Mouse (Mus musculus) limb, embryonic 15.5 days (tissue): ENCODE data around the gene Acad11. TPM values are rescaled to one million over a fixed set of nuclear protein-coding genes. Genes with fewer than 3 reads are reported as not detected.
A peak's percentile ranks its signal among the peaks of the same experiment; 100 is the strongest.

Source experiments
- ATAC-seq: fragments of 200-750 bp; cut with Nextera tagmentation; 2 replicates; pipeline ENCODE4 v1.8.0; 2017; ENCODE audit warnings: low read depth, moderate TSS enrichment; ENCODE audit not compliant: insufficient number of reproducible peaks, low FRiP score, low TSS enrichment
- H3K27ac ChIP-seq: fragments of 300-500 bp; sonication (generic); 2 replicates; pipeline ENCODE4 v1.5.1; 2015; ENCODE audit warnings: moderate library complexity, mild to moderate bottlenecking, inconsistent platforms
- H3K27me3 ChIP-seq: fragments of 300-500 bp; sonication (generic); 2 replicates; pipeline ENCODE4 v1.6.1; 2015; ENCODE audit warnings: inconsistent platforms
- H3K36me3 ChIP-seq: fragments of 300-500 bp; sonication (generic); 2 replicates; pipeline ENCODE4 v1.6.1; 2015; ENCODE audit warnings: inconsistent platforms
- H3K4me1 ChIP-seq: fragments of 300-500 bp; sonication (generic); 2 replicates; pipeline ENCODE4 v1.6.1; 2015; ENCODE audit warnings: inconsistent platforms
- H3K4me2 ChIP-seq: fragments of 300-500 bp; sonication (generic); 2 replicates; pipeline ENCODE4 v1.6.1; 2015; ENCODE audit warnings: mild to moderate bottlenecking, inconsistent platforms
- H3K4me3 ChIP-seq: fragments of 300-500 bp; sonication (generic); 2 replicates; pipeline ENCODE4 v1.5.1; 2015; ENCODE audit warnings: mild to moderate bottlenecking, inconsistent platforms
- H3K9ac ChIP-seq: fragments of 300-500 bp; sonication (generic); 2 replicates; pipeline ENCODE4 v1.6.1; 2015; ENCODE audit warnings: inconsistent platforms
- H3K9me3 ChIP-seq: fragments of 300-500 bp; sonication (generic); 2 replicates; pipeline ENCODE4 v1.6.1; 2016; ENCODE audit warnings: inconsistent platforms
- WGBS: fragments of 180-500 bp; shearing (Covaris S2); methylation state at CpG from one replicate; pipeline ENCODE4 v1.1.7; 2015; 5-methylcytosine and 5-hydroxymethylcytosine counted together
- polyA plus RNA-seq: library from polyadenylated mRNA; unstranded; fragments of >200 nt; fragmentation: Nextera tagmentation; extraction: Ambion mirVana; gene quantifications from 2 replicates; pipeline ENCODE4 v1.2.1, GENCODE M21; 2015

The Acad11 gene
- polyA plus RNA-seq, 1 experiment from 2014 or later = 12.5 TPM

DNA sequence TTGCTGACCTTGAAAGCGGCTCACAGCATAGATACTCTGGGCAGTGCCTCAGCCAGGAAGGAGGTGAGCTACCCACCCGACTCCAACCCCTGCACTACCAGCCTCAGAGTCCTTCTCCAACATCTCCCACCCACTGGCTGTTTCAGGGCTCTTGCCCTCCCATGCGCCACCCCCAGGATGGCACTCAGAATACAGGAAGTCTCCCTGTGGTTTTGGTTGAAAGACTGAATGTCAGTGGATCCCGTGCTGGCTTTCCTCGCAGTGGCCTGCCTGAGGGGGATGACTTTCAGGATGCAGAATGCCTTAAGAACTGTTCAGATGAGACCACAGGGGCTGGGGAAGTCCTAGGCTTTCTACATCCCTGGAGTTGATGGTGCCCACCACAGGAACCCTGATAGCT is 59.9 kb downstream of the Acad11 start:
- Histone ChIP-seq H3K4me3 (no peak overlapping the region), H3K4me2 (no peak overlapping the region), H3K36me3 (no peaks in the 10 kb centered on the region), H3K27ac (0 out of 2 replicates have a peak overlapping the region, but pooled peaks have one; percentile 50), H3K27me3 (no peaks in the 10 kb centered on the region), H3K4me1 (peaks cover 13% of the 10 kb centered on the region), H3K9me3 (no peaks in the 10 kb centered on the region), H3K9ac (no peak overlapping the region)
- WGBS = 61% methylated on average over 5 of the region's 5 CpGs
- ATAC-seq = no peak

DNA sequence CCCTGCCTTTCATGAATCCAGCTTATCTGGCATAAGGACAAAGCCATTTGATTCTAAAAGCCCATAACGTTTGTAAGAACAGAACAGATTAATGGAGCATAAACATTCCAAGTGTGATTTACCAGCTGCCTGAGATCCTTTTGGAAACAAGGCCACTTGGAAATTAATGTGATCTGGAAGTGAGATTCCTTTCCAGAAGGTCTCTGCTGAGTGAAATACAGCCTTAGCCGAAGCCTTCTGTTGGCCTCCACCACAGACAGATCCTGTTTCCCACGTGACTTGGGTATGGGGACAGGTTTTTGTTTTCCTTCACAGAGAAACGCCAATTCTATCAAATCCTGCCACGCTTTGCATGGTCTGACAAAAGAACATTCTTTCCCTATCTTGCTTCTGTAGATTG is 60.4 kb downstream of the Acad11 start:
- H3K4me3 ChIP-seq = no peak overlapping the region
- no peaks in the 10 kb centered on the region for H3K36me3 ChIP-seq
- H3K9ac ChIP-seq = no peak overlapping the region
- no peak overlapping the region for H3K4me2 ChIP-seq
- peak overlapping the region; percentile 50 for H3K27ac ChIP-seq
- H3K27me3 ChIP-seq = no peaks in the 10 kb centered on the region
- H3K9me3 ChIP-seq = no peaks in the 10 kb centered on the region
- peaks cover 10% of the 10 kb centered on the region for H3K4me1 ChIP-seq
- ATAC-seq = no peak
- 23% methylated on average over 5 of the region's 5 CpGs for WGBS

DNA sequence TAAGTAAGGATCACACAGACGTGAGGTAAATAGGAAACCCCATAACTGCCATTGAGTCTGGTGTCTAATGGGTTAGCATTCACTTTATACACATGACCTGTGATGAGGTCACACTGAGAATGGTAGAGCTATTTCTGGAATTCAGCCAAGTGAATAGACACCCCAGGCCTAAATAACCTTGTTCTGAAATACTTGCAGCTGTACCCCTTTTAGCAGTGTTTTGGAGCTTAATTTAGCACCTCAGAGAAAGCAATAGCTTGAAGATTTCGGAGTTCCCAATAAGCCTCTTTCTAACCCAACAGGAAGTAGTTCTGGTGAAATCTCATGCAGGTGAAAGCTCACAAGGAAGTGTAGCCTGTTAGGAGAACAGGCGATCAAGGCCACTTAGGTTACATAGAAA is 63.7 kb downstream of the Acad11 start, which contains the start of gene Ackr4:
TSS of gene Ackr4 (minus strand) at position 101 of the 400 bp plus-strand sequence.
- no peak within 1 kb of the TSS for H3K4me3 ChIP-seq
- H3K4me2 ChIP-seq = no peak within 1 kb of the TSS
- ATAC-seq = no peak
- H3K9ac ChIP-seq = no peak within 1 kb of the TSS
- H3K27ac ChIP-seq = peak within 1 kb of the TSS; percentile 18; the same call in 1 of the 2 replicates
- no peaks in the 10 kb centered on the region for H3K36me3 ChIP-seq
- 76% methylated on average over 3 of the region's 3 CpGs for WGBS
- H3K27me3 ChIP-seq = no peaks in the 10 kb centered on the region
- H3K4me1 ChIP-seq = peaks cover 8% of the 10 kb centered on the region
- no peaks in the 10 kb centered on the region for H3K9me3 ChIP-seq

DNA sequence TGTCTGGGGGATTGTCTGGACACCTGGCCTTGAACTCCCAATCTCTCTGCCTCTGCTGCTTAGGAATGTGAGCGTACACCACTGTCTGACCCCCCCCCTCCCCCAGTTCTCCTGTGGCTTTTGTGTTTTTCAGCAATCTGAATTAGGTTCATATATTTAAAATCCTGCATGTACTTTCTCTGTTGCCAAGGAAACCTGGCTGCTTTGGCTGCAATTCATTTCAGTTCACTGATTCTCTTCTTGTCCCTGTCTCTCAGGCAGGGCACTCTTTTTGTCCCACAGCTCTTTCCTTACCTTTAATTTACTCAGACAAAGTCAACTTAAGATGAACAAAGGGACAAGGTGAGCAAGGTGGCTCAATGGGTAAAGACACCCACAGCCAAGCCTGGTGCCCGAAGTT is 64.9 kb downstream of the Acad11 start:
- no peak for ATAC-seq
- peaks cover 8% of the 10 kb centered on the region for H3K4me1 ChIP-seq
- H3K36me3 ChIP-seq = no peaks in the 10 kb centered on the region
- H3K9ac ChIP-seq = no peak overlapping the region
- H3K4me2 ChIP-seq = no peak overlapping the region
- H3K9me3 ChIP-seq = no peaks in the 10 kb centered on the region
- peak overlapping the region; percentile 18; the same call in 1 of the 2 replicates for H3K27ac ChIP-seq
- H3K27me3 ChIP-seq = no peaks in the 10 kb centered on the region
- WGBS = 63% methylated on average over 2 of the region's 2 CpGs
- H3K4me3 ChIP-seq = no peak overlapping the region

DNA sequence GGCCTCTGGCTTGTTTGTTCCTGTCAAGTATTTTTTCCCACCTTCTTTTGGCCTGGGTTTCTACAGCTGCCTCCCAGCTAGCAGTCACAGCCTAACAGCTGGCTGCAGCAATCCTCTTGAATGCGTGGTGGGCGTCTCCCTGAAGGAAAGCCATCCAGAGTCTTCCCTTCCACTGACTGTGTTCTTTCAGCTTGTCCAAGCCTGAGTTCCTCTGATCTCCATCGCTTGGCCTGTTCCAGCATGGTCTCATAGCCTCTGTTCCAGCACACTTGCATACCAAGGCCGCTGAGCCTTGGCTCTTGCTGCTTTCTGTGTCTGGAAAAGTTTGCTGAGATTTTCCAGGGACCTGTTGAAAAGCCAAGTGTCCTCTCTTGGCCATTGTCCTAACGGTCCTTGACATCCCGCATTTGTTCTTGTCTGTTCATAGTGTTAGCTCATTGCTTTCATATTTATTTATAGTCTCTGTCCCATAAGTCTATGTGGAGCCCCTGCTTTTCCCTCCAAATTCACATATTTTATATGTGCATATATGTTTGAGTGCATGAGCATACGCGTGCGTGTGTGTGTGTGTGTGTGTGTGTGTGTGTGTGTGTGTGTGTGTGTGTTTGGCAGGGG is 67.1 kb downstream of the Acad11 start:
- Histone ChIP-seq H3K36me3 (no peaks in the 10 kb centered on the region), H3K9ac (no peak overlapping the region), H3K4me1 (no peaks in the 10 kb centered on the region), H3K4me2 (no peak overlapping the region), H3K27me3 (no peaks in the 10 kb centered on the region), H3K9me3 (no peaks in the 10 kb centered on the region), H3K4me3 (no peak overlapping the region), H3K27ac (peak overlapping the region; percentile 1; the same call in 1 of the 2 replicates)
- WGBS = 82% methylated on average over 9 of the region's 9 CpGs
- peak; percentile 63 for ATAC-seq

DNA sequence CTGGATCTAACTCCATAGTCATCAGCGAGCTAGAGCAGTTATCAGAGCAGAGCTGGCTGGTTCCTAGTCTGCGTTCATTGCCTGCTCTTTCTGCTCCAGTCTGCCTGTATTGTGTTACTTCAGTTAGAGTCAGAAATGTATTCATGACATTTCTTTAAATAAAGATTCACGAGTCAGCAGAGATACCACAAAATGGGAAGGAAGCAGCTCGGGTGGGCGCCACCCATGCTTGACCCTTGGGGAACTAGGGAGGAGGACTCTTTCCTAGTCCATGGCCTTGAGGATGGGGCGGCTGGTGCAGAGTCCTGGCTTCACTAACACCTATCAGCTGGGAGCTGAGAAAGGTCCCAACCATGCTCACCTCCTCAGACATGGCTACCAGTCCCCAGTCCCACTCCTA is 77.2 kb downstream of the Acad11 start:
- no peak overlapping the region for H3K27ac ChIP-seq
- no peaks in the 10 kb centered on the region for H3K4me1 ChIP-seq
- no peak for ATAC-seq
- H3K36me3 ChIP-seq = no peaks in the 10 kb centered on the region
- H3K4me3 ChIP-seq = no peak overlapping the region
- 82% methylated on average over 6 of the region's 6 CpGs for WGBS
- H3K9ac ChIP-seq = no peak overlapping the region
- H3K27me3 ChIP-seq = no peaks in the 10 kb centered on the region
- H3K4me2 ChIP-seq = no peak overlapping the region
- H3K9me3 ChIP-seq = no peaks in the 10 kb centered on the region

DNA sequence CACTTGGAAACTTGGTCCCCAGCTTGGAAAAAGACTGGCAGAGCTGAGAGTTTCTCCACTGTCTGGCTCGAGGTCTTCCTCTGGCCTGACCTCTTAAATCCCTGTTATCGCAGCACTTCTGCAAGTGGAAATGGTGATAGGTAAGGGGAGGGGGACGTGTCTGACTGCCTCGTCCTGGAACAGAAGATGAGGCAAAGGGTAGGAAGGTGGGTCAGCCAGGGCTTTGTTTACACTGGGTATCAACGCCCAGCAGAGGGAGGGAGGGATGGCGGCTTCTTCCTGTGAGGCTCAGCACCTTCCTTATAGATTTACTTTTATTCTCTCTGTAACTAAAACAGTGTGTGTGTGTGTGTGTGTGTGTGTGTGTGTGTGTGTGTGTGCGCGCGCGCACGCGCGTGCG is 79.6 kb downstream of the Acad11 start:
- Histone ChIP-seq H3K9me3 (no peaks in the 10 kb centered on the region), H3K27ac (no peak overlapping the region), H3K4me2 (no peak overlapping the region), H3K4me3 (no peak overlapping the region), H3K9ac (no peak overlapping the region), H3K27me3 (no peaks in the 10 kb centered on the region), H3K4me1 (no peaks in the 10 kb centered on the region), H3K36me3 (no peaks in the 10 kb centered on the region)
- 83% methylated on average over 14 of the region's 14 CpGs for WGBS
- no peak for ATAC-seq

DNA sequence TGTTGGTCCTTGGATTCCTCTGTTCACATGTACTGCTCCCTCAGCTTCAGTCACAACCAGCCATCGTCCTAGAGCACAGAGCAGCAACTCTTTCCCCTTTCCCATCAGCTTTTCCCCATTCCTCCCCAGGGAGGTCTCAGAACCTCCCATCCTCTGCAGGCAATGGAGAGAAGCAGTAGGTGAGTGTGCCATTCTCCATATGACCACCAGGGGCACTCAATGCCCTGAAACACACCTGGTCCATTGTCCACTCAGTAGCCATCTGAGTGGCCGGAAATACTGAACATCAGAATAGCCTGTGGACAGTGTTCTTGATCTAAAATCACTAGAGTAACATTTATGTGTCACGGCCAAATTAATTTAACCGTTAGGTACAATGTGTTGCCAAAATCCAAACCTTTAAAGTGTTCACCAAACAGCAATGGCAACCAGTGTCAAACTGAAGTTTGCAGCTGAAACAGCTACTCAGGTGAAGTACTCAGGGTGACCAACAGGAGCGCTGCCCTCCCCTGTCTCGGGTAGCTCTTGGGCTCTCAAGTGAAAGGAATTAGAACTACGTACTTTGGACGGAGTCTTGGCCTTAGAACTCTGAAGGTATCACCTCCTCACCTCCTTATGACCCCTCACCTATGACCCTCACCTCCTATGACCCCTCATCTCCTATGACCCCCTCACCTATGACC is 81.3 kb downstream of the Acad11 start:
- Histone ChIP-seq H3K36me3 (no peaks in the 10 kb centered on the region), H3K4me3 (no peak overlapping the region), H3K9ac (no peak overlapping the region), H3K9me3 (no peaks in the 10 kb centered on the region), H3K27me3 (no peaks in the 10 kb centered on the region), H3K27ac (no peak overlapping the region), H3K4me1 (no peaks in the 10 kb centered on the region), H3K4me2 (no peak overlapping the region)
- ATAC-seq = no peak
- WGBS = 84% methylated on average over 8 of the region's 8 CpGs

DNA sequence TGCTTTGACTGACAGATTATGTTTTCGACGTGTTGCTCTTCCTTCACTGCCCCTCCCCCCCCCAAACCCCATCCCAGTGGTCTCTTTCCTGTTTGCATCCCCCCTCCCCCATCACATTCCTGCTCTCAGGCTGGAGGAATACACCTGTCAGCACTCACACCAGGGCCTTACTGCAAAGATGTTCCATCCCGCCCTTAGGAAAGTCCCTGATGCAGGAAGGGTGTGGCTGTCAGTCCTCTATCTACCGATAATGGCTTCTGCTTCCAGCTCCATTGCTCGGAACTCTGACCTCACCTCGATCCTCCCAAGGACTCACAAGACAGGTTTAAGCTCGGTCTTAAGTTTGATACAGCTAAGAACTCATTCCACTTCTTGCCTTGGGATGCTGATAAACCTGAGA is 83.5 kb downstream of the Acad11 start:
- Histone ChIP-seq H3K4me2 (no peak overlapping the region), H3K4me3 (no peak overlapping the region), H3K36me3 (peaks cover 17% of the 10 kb centered on the region), H3K27ac (no peak overlapping the region), H3K9me3 (no peaks in the 10 kb centered on the region), H3K27me3 (no peaks in the 10 kb centered on the region), H3K9ac (no peak overlapping the region), H3K4me1 (no peaks in the 10 kb centered on the region)
- no peak for ATAC-seq
- 76% methylated on average over 7 of the region's 7 CpGs for WGBS

DNA sequence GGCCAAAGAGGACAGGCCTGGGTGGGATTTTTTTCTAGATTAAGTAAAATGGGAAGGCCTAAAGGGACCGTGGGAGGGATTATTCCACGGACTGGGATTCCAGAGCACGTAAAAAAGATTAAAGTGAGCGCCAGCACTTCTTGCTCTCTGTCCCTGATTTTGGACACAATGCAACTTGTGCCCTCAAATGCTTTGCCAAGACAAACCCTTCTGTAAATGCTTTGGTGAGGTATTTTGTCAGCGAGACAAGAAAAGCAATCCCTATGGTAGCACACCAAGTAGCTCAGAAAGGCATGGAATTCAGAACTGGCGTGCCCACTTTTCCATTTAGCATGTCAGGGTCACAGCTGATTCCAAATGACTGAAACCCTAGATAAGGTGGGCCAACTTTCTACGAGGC is 85.8 kb downstream of the Acad11 start:
- H3K36me3 ChIP-seq = peaks cover 37% of the 10 kb centered on the region
- H3K4me3 ChIP-seq = no peak overlapping the region
- H3K27ac ChIP-seq = no peak overlapping the region
- H3K9ac ChIP-seq = no peak overlapping the region
- 85% methylated on average over 7 of the region's 7 CpGs for WGBS
- no peaks in the 10 kb centered on the region for H3K27me3 ChIP-seq
- no peaks in the 10 kb centered on the region for H3K4me1 ChIP-seq
- H3K4me2 ChIP-seq = no peak overlapping the region
- no peaks in the 10 kb centered on the region for H3K9me3 ChIP-seq
- ATAC-seq = no peak

DNA sequence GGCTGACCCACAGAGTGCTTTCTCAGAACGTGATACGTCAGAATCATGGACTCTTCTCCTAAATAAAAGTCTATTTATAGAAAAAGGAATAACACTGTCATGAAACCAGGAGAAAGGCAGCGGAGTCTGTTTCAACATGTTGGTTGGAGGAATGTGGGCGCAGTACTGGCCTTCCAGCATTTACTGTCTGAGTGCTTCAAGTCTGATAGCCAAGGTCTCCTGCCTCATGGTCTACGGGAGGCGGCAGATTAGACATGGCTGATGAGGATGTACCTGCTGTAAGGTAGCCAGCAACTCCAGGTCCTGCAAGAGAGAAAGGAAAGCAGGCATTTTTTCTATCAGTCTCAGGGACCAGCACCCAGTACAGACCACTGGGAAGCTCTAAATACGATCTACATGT is 88.9 kb downstream of the Acad11 start:
- no peak overlapping the region for H3K27ac ChIP-seq
- ATAC-seq = no peak
- H3K4me3 ChIP-seq = no peak overlapping the region
- no peaks in the 10 kb centered on the region for H3K9me3 ChIP-seq
- H3K27me3 ChIP-seq = no peaks in the 10 kb centered on the region
- 81% methylated on average over 7 of the region's 7 CpGs for WGBS
- H3K4me2 ChIP-seq = no peak overlapping the region
- peaks cover 65% of the 10 kb centered on the region for H3K36me3 ChIP-seq
- no peaks in the 10 kb centered on the region for H3K4me1 ChIP-seq
- no peak overlapping the region for H3K9ac ChIP-seq

DNA sequence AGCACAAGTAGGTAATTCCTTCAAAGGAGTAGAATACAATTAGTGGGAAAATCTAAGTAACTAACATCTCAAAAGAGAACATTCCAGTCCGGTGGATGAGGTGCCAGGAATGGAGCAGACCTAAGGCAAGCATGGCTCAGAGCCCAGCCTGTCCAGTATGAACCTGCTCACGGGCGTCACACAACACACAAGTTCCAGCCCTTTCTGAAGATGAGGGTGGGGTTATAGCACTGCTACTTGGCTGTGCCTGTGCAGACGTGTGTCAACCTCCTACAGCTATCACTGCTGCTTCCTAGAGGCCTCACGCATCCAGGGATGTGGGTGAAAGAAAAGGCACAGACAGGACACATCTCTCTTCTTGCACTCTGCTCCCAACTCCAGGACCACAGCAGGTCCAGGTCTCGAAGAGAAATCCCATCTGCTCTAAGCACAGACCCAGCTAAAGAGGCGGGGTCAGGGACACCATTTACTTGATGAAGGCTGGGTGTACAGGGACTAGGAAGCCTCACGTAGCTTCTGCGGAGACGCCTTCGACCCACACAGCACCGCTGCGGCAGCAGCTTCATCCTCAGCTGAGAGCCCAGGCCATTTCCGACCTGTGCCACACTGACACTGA is 92.0 kb downstream of the Acad11 start:
- Histone ChIP-seq H3K27ac (peak overlapping the region; percentile 44), H3K4me3 (no peak overlapping the region), H3K9me3 (no peaks in the 10 kb centered on the region), H3K36me3 (peaks cover 88% of the 10 kb centered on the region), H3K27me3 (no peaks in the 10 kb centered on the region), H3K4me2 (no peak overlapping the region), H3K4me1 (no peaks in the 10 kb centered on the region), H3K9ac (no peak overlapping the region)
- 85% methylated on average over 14 of the region's 14 CpGs for WGBS
- peak; percentile 61; the same call in 1 of the 2 replicates for ATAC-seq
